8 mouse cellular contexts compared by ENCODE assay signal in genomic region chr13:73732742-73733700, GRCm38 (mm10). TPM values are rescaled to one million over a fixed set of nuclear protein-coding genes. Genes with fewer than 3 reads are reported as not detected.
DNase-seq lines count a peak whose midpoint lies in the region; ATAC-seq and TF ChIP-seq lines count a peak whose summit lies in the region.

Gene Slc12a7, plus strand, starts transcription at chr13:73733094.

- ATAC-seq in intestine, embryonic 15.5 days: peak; percentile 52
- ATAC-seq in stomach, embryonic 15.5 days (ENCODE audit: insufficient read depth, low FRiP score, low read depth): peak; percentile 29; the same call in 1 of the 2 replicates

- peaks cover 38% of the 10 kb centered on the region for H3K27me3 ChIP-seq in E14TG2a.4 (ENCODE audit: insufficient read depth, low read length)
- 0 out of 2 replicates have a peak, but pooled peaks cover 8% of the 10 kb centered on the region for H3K27me3 ChIP-seq in intestine, embryonic 15.5 days (replicated peaks)
- 0 out of 2 replicates have a peak, but pooled peaks cover 4% of the 10 kb centered on the region for H3K27me3 ChIP-seq in stomach, embryonic 15.5 days (replicated peaks)

- H3K27ac ChIP-seq in intestine, embryonic 15.5 days: no peak within 1 kb of the TSS
- H3K27ac ChIP-seq in stomach, embryonic 15.5 days: no peak within 1 kb of the TSS

- no peak for TF ChIP-seq CTCF in E14TG2a.4 (conservative IDR thresholded peaks at IDR 0.05; ENCODE audit: low read length)

- 6% methylated on average over 45 of the region's 48 CpGs for WGBS in intestine, embryonic 15.5 days
- WGBS in stomach, embryonic 15.5 days: 5% methylated on average over 48 of the region's 48 CpGs

- peak; percentile 48 for DNase-seq in adrenal gland, adult 2 months
- DNase-seq in gonadal fat pad, adult 2 months (ENCODE audit: low read depth): no peak
- peak; percentile 51 for DNase-seq in lung, postnatal 10 days
- no peak for DNase-seq in layer of hippocampus, adult 9-10 months (ENCODE audit: low spot score)
- no peak for DNase-seq in layer of hippocampus, adult 9-11 months

- H3K36me3 ChIP-seq in E14TG2a.4 (ENCODE audit: insufficient read depth, low read length): no peaks in the 10 kb centered on the region
- H3K36me3 ChIP-seq in intestine, embryonic 15.5 days: no peaks in the 10 kb centered on the region
- H3K36me3 ChIP-seq in stomach, embryonic 15.5 days: no peaks in the 10 kb centered on the region

- H3K4me3 ChIP-seq in E14TG2a.4 (replicated peaks; ENCODE audit: low read length): peak within 1 kb of the TSS; percentile 71
- H3K4me3 ChIP-seq in intestine, embryonic 15.5 days (replicated peaks): peak within 1 kb of the TSS; percentile 38
- H3K4me3 ChIP-seq in stomach, embryonic 15.5 days (replicated peaks): peak within 1 kb of the TSS; percentile 35

- peaks cover 39% of the 10 kb centered on the region for H3K4me1 ChIP-seq in E14TG2a.4 (replicated peaks; ENCODE audit: low read depth, low read length)
- peaks cover 27% of the 10 kb centered on the region for H3K4me1 ChIP-seq in intestine, embryonic 15.5 days (replicated peaks)
- H3K4me1 ChIP-seq in stomach, embryonic 15.5 days: peaks cover 3% of the 10 kb centered on the region; the same call in 1 of the 2 replicates

- peak within 1 kb of the TSS; percentile 82 for H3K4me2 ChIP-seq in intestine, embryonic 15.5 days (replicated peaks)
- peak within 1 kb of the TSS; percentile 73 for H3K4me2 ChIP-seq in stomach, embryonic 15.5 days

- no peak within 1 kb of the TSS for H3K9ac ChIP-seq in intestine, embryonic 15.5 days
- H3K9ac ChIP-seq in stomach, embryonic 15.5 days: 0 out of 2 replicates have a peak within 1 kb of the TSS, but pooled peaks have one; percentile 10

- H3K9me3 ChIP-seq in E14TG2a.4 (ENCODE audit: low read length): no peaks in the 10 kb centered on the region
- no peaks in the 10 kb centered on the region for H3K9me3 ChIP-seq in intestine, embryonic 15.5 days
- no peaks in the 10 kb centered on the region for H3K9me3 ChIP-seq in stomach, embryonic 15.5 days

RNA-seq across cellular contexts. Expression of gene Slc12a7, which starts in this region (rescaled TPM):
- 10 to 100 TPM; 29.3 to 49.3 TPM for total RNA-seq in adrenal gland, adult 2 months (2021)
- polyA plus RNA-seq in adrenal gland, adult 2 months (2012; rRNA removed): 50.5 and 57.0 TPM in 2 replicates
- 36.2 and 42.9 TPM in 2 replicates for polyA plus RNA-seq in gonadal fat pad, adult 2 months (2012; rRNA removed)
- polyA plus RNA-seq in intestine, embryonic 15.5 days (2015; fragmentation: Nextera tagmentation; extraction: Ambion mirVana): 25.3 and 27.4 TPM in 2 replicates
- polyA plus RNA-seq in stomach, embryonic 15.5 days (2015; fragmentation: Nextera tagmentation; extraction: Ambion mirVana): 17.5 and 19.4 TPM in 2 replicates

Comparison
In these comparisons a context has a peak if more than half of its experiments do, and no peak if none do; other contexts are left out.
1. DNase-seq: peak in adrenal gland, adult 2 months (single experiment) and lung, postnatal 10 days (single experiment); none in gonadal fat pad, adult 2 months (single experiment), layer of hippocampus, adult 9-10 months (single experiment) and layer of hippocampus, adult 9-11 months (single experiment).
2. Peak in every context shown above with its lines, with median percentiles within 50 percentile points of each other: H3K4me3 ChIP-seq.